Mouse (Mus musculus): ENCODE measurements at regions not wholly inside any gene's neighbourhood (a gene's known extent, or its start where the extent isn't known, plus 50 kb on each side); places are given as distances from the start of the nearest gene placed in this dataset.

DNA sequence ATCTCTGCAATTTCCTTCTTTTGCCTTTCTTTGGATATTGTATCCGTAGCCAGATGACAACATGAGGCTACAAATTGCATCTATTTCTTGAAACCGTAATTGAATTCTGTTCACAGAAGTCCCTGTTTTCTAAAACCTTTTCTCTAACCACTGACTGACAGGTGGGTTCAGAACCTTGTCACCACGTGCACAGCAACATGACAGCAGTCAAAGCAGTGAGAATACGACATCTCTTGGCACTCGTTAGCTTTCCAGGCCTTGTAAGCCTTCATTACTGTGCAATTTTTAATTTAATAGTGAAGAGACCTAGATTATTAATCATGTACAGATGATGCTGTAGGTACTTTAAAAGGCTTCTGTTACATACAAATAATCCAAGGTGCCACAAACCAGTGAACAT, 297.3 kb upstream of the Cxadr start:
- Histone ChIP-seq H3K79me2 (ENCODE audit: control insufficient read depth, insufficient read depth, low read length, poor library complexity) (no peaks in the 10 kb centered on the region), H3K9me3 (replicated peaks; ENCODE audit: insufficient read depth, low read length) (no peaks in the 10 kb centered on the region), H3K27ac (ENCODE audit: control insufficient read depth, low read depth, low read length) (no peak overlapping the region), H3K27me3 (ENCODE audit: control insufficient read depth in 1 of 2, insufficient read depth in 2 of 2, low read length in 2 of 2) (no peaks in the 10 kb centered on the region), H3K9ac (ENCODE audit: control insufficient read depth, low read depth, low read length, poor library complexity, severe bottlenecking) (no peak overlapping the region), H3K36me3 (ENCODE audit: control insufficient read depth in 1 of 2, insufficient read depth in 2 of 2, low read length in 2 of 2) (no peaks in the 10 kb centered on the region), H3K4me1 (ENCODE audit: control insufficient read depth in 1 of 2, insufficient read depth in 2 of 2, low read length in 2 of 2) (no peaks in the 10 kb centered on the region), H3K4me3 (ENCODE audit: control insufficient read depth in 1 of 2, insufficient read depth in 1 of 2, low read depth in 2 of 2, low read length in 2 of 2) (no peak overlapping the region)
- no peak for TF ChIP-seq TBP (IDR thresholded peaks at IDR 0.05; ENCODE audit: low read depth, low read length)
- no peak for TF ChIP-seq GATA1 (IDR thresholded peaks at IDR 0.05; ENCODE audit: low read depth, low read length)
- no peak for TF ChIP-seq MYB (IDR thresholded peaks at IDR 0.05; ENCODE audit: low read depth, low read length)
- TF ChIP-seq EP300 (IDR thresholded peaks at IDR 0.05; ENCODE audit: low read depth in 1 of 2, low read length in 2 of 2) = no peak
- DNase-seq (ENCODE audit: low read depth, low spot score) = no peak

DNA sequence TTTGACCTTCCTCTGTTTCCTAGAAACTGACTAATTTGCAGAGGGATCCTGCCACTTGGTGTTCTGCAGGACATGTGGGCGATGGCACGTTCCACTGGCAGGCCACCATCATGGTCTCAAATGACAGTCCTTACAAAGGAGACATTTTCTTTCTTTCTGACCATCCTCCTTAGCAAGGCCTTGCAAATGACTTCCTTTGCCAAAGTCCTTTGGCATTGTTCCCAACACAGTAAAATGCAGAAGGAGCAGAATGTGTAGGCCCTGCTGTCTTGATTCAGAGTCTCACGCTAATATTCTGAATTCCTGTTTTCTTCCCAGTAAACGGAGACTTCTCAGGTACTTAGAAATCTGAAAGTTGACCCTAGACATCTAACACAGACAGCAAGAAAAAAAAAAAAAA, 308.3 kb upstream of the Cxadr start:
- Histone ChIP-seq H3K9me3 (replicated peaks; ENCODE audit: insufficient read depth, low read length) (no peaks in the 10 kb centered on the region), H3K9ac (ENCODE audit: control insufficient read depth, low read depth, low read length, poor library complexity, severe bottlenecking) (no peak overlapping the region), H3K36me3 (ENCODE audit: control insufficient read depth in 1 of 2, insufficient read depth in 2 of 2, low read length in 2 of 2) (no peaks in the 10 kb centered on the region), H3K79me2 (ENCODE audit: control insufficient read depth, insufficient read depth, low read length, poor library complexity) (no peaks in the 10 kb centered on the region), H3K4me3 (ENCODE audit: control insufficient read depth in 1 of 2, insufficient read depth in 1 of 2, low read depth in 2 of 2, low read length in 2 of 2) (no peak overlapping the region), H3K27ac (ENCODE audit: control insufficient read depth, low read depth, low read length) (no peak overlapping the region), H3K4me1 (ENCODE audit: control insufficient read depth in 1 of 2, insufficient read depth in 2 of 2, low read length in 2 of 2) (no peaks in the 10 kb centered on the region), H3K27me3 (ENCODE audit: control insufficient read depth in 1 of 2, insufficient read depth in 2 of 2, low read length in 2 of 2) (no peaks in the 10 kb centered on the region)
- no peak for TF ChIP-seq USF1 (IDR thresholded peaks at IDR 0.05; ENCODE audit: low read depth, low read length)
- TF ChIP-seq ZNF384 (IDR thresholded peaks at IDR 0.05; ENCODE audit: low read depth, low read length) = no peak
- TF ChIP-seq TCF12 (IDR thresholded peaks at IDR 0.05; ENCODE audit: low read depth, low read length) = no peak
- TF ChIP-seq JUND (IDR thresholded peaks at IDR 0.05; ENCODE audit: low read depth, low read length) = no peak
- TF ChIP-seq ELF1 (IDR thresholded peaks at IDR 0.05; ENCODE audit: low read depth, low read length) = no peak
- TF ChIP-seq POLR2A (IDR thresholded peaks at IDR 0.05; ENCODE audit: control insufficient read depth in 1 of 2, insufficient read depth in 1 of 2, low read depth in 1 of 2, low read length in 2 of 2, poor library complexity in 1 of 2) = no peak
- no peak for TF ChIP-seq SMC3 (IDR thresholded peaks at IDR 0.05; ENCODE audit: low read depth, low read length)
- TF ChIP-seq EP300 (IDR thresholded peaks at IDR 0.05; ENCODE audit: low read depth in 1 of 2, low read length in 2 of 2) = no peak
- no peak for TF ChIP-seq RCOR1 (IDR thresholded peaks at IDR 0.05; ENCODE audit: low read depth, low read length)
- no peak for TF ChIP-seq CHD2 (IDR thresholded peaks at IDR 0.05; ENCODE audit: low read length)
- TF ChIP-seq TAL1 (IDR thresholded peaks at IDR 0.05; ENCODE audit: low read length) = no peak
- no peak for TF ChIP-seq GATA1 (IDR thresholded peaks at IDR 0.05; ENCODE audit: low read depth, low read length)
- no peak for TF ChIP-seq NRF1 (IDR thresholded peaks at IDR 0.05; ENCODE audit: insufficient read depth, low read depth, low read length, poor library complexity, severe bottlenecking)
- DNase-seq (ENCODE audit: low read depth, low spot score) = no peak

DNA sequence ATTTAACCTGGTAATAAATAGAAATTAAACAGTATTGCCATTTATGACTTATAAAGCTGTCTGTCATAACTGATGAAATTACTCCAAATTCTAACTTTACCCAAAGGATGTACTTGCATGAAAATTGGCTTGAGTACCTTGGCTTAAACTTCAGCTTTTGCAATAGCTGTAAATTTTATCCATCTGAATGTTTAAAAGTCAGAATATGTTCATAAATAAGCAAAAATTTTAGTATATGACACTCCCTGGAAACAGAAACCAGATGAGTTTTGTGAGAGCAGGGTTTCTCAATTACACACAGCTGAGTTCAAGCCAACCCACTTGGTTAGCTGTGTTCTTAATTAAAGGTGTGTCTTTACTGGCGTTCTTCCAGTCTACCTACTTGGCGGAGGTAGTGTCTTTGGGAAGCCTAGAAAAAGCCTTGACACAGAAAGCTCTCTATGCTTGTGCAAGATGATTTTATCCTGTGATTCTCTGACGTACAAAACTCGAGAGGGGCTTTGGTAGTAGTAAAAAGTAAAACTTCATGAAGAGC, 311.4 kb upstream of the Cxadr start:
- no peaks in the 10 kb centered on the region for H3K79me2 ChIP-seq (ENCODE audit: control insufficient read depth, insufficient read depth, low read length, poor library complexity)
- no peaks in the 10 kb centered on the region for H3K27me3 ChIP-seq (ENCODE audit: control insufficient read depth in 1 of 2, insufficient read depth in 2 of 2, low read length in 2 of 2)
- no peaks in the 10 kb centered on the region for H3K4me1 ChIP-seq (ENCODE audit: control insufficient read depth in 1 of 2, insufficient read depth in 2 of 2, low read length in 2 of 2)
- H3K9me3 ChIP-seq (replicated peaks; ENCODE audit: insufficient read depth, low read length) = no peaks in the 10 kb centered on the region
- H3K9ac ChIP-seq (ENCODE audit: control insufficient read depth, low read depth, low read length, poor library complexity, severe bottlenecking) = no peak overlapping the region
- H3K27ac ChIP-seq (ENCODE audit: control insufficient read depth, low read depth, low read length) = no peak overlapping the region
- no peak overlapping the region for H3K4me3 ChIP-seq (ENCODE audit: control insufficient read depth in 1 of 2, insufficient read depth in 1 of 2, low read depth in 2 of 2, low read length in 2 of 2)
- TF ChIP-seq MYB (IDR thresholded peaks at IDR 0.05; ENCODE audit: low read depth, low read length) = no peak
- no peak for TF ChIP-seq HCFC1 (IDR thresholded peaks at IDR 0.05; ENCODE audit: low read depth, low read length)
- TF ChIP-seq ELF1 (IDR thresholded peaks at IDR 0.05; ENCODE audit: low read depth, low read length) = no peak
- TF ChIP-seq CHD1 (IDR thresholded peaks at IDR 0.05; ENCODE audit: low read depth, low read length) = no peak
- no peak for TF ChIP-seq KAT2A (conservative IDR thresholded peaks at IDR 0.05; ENCODE audit: low read depth, low read length)
- no peak for TF ChIP-seq RAD21 (IDR thresholded peaks at IDR 0.05; ENCODE audit: low read depth, low read length)
- TF ChIP-seq MAZ (IDR thresholded peaks at IDR 0.05; ENCODE audit: low read depth, low read length) = no peak
- no peak for TF ChIP-seq TCF12 (IDR thresholded peaks at IDR 0.05; ENCODE audit: low read depth, low read length)
- no peak for TF ChIP-seq POLR2AphosphoS5 (IDR thresholded peaks at IDR 0.05; ENCODE audit: borderline replicate concordance, low read depth, low read length)
- TF ChIP-seq TBP (IDR thresholded peaks at IDR 0.05; ENCODE audit: low read depth, low read length) = no peak
- TF ChIP-seq ZC3H11A (IDR thresholded peaks at IDR 0.05; ENCODE audit: low read depth, low read length) = no peak
- no peak for TF ChIP-seq EP300 (IDR thresholded peaks at IDR 0.05; ENCODE audit: low read depth in 1 of 2, low read length in 2 of 2)
- no peak for TF ChIP-seq MAX (IDR thresholded peaks at IDR 0.05; ENCODE audit: low read length)
- no peak for TF ChIP-seq POLR2A (IDR thresholded peaks at IDR 0.05; ENCODE audit: control insufficient read depth in 1 of 2, insufficient read depth in 1 of 2, low read depth in 1 of 2, low read length in 2 of 2, poor library complexity in 1 of 2)
- TF ChIP-seq GABPA (IDR thresholded peaks at IDR 0.05; ENCODE audit: low read depth, low read length) = no peak
- TF ChIP-seq MYC (IDR thresholded peaks at IDR 0.05; ENCODE audit: low read depth, low read length) = no peak
- TF ChIP-seq MXI1 (IDR thresholded peaks at IDR 0.05; ENCODE audit: low read depth, low read length) = no peak
- no peak for DNase-seq (ENCODE audit: low read depth, low spot score)
- no peaks in the 10 kb centered on the region for H3K36me3 ChIP-seq (ENCODE audit: control insufficient read depth in 1 of 2, insufficient read depth in 2 of 2, low read length in 2 of 2)
